Mouse (Mus musculus) CH12.LX (cell line): ENCODE results near the gene Gm45716. TPM values are rescaled to one million over a fixed set of nuclear protein-coding genes. Genes with fewer than 3 reads are reported as not detected.

Experiments used
- DNase-seq: peaks from one replicate; pipeline ENCODE4 v3.0.0-alpha.2; 2013; ENCODE audit errors: extremely low read depth
- H3K27ac ChIP-seq: 2 replicates; pipeline ENCODE4 v1.5.1; 2012; ENCODE audit warnings: low read depth, mild to moderate bottlenecking, control low read depth, moderate library complexity; ENCODE audit not compliant: insufficient read depth
- H3K27me3 ChIP-seq: replicated peaks from 2 replicates; pipeline ENCODE3; 2012; ENCODE audit warnings: inconsistent platforms
- H3K36me3 ChIP-seq, 2 experiments: replicated peaks in 1 of 2; 2 replicates each; pipeline versions ENCODE3 to v1.6.1; 2012; ENCODE audit warnings: inconsistent platforms in 1 of 2, low read length in 1 of 2, mild to moderate bottlenecking in 1 of 2, mixed read lengths in 1 of 2, moderate library complexity in 1 of 2; ENCODE audit not compliant: control insufficient read depth in 1 of 2, insufficient read depth in 1 of 2
- H3K4me1 ChIP-seq, 2 experiments: 2 replicates each; pipeline ENCODE4 v1.6.1; 2012; ENCODE audit warnings: inconsistent platforms in 1 of 2, moderate library complexity in 1 of 2; ENCODE audit not compliant: insufficient read depth in 2 of 2, control insufficient read depth in 1 of 2
- H3K4me2 ChIP-seq: 2 replicates; pipeline ENCODE4 v1.6.1; 2012; ENCODE audit warnings: low read depth, mild to moderate bottlenecking, control low read depth; ENCODE audit not compliant: poor library complexity, insufficient read depth, severe bottlenecking
- H3K4me3 ChIP-seq, 3 experiments: fragments of 150-350 bp in 1 of 3; sonication (generic) in 1 of 3; replicated peaks in 1 of 3; 2 replicates each; pipeline versions ENCODE3 to v1.5.1; 2011 to 2012; ENCODE audit warnings: low read depth in 2 of 3, low read length in 2 of 3, mild to moderate bottlenecking in 2 of 3, moderate library complexity in 2 of 3, control low read depth in 1 of 3, improper control_type of control experiment in 1 of 3, inconsistent platforms in 1 of 3, mixed read lengths in 1 of 3; ENCODE audit not compliant: poor library complexity in 1 of 3
- H3K79me2 ChIP-seq: replicated peaks from 2 replicates; pipeline ENCODE4 v1.6.1; 2012; ENCODE audit warnings: mild to moderate bottlenecking, moderate library complexity; ENCODE audit not compliant: control insufficient read depth, poor library complexity, insufficient read depth, severe bottlenecking; ENCODE audit errors: extremely low read depth
- H3K9ac ChIP-seq: 2 replicates; pipeline ENCODE4 v1.6.1; 2012; ENCODE audit warnings: low read depth, mild to moderate bottlenecking, control low read depth, moderate library complexity; ENCODE audit not compliant: insufficient read depth
- H3K9me3 ChIP-seq: replicated peaks from 2 replicates; pipeline ENCODE3; 2012; ENCODE audit warnings: low read length, inconsistent platforms, mixed read lengths
- BHLHE40 ChIP-seq: IDR thresholded peaks from 2 replicates; pipeline ENCODE4 v1.6.1; 2011; ENCODE audit warnings: mild to moderate bottlenecking, low read depth, low read length, improper control_type of control experiment
- CHD1 ChIP-seq: IDR thresholded peaks from 2 replicates; pipeline ENCODE4 v1.6.1; 2012; ENCODE audit warnings: low read depth, low read length, improper control_type of control experiment, inconsistent platforms
- CTCF ChIP-seq, 2 experiments: IDR thresholded peaks in 1 of 2; conservative IDR thresholded peaks in 1 of 2; 2 replicates each; pipeline ENCODE4 v1.5.1; 2011 to 2012; ENCODE audit warnings: low read depth in 2 of 2, low read length in 2 of 2, improper control_type of control experiment in 1 of 2, inconsistent platforms in 1 of 2, mild to moderate bottlenecking in 1 of 2, moderate library complexity in 1 of 2
- EP300 ChIP-seq: IDR thresholded peaks from 2 replicates; pipeline ENCODE4 v1.6.1; 2011; ENCODE audit warnings: low read length, improper control_type of control experiment
- ETS1 ChIP-seq: conservative IDR thresholded peaks from 2 replicates; pipeline ENCODE4 v1.6.1; 2012; ENCODE audit warnings: low read depth, mild to moderate bottlenecking, inconsistent platforms, low read length, improper control_type of control experiment, moderate library complexity
- HCFC1 ChIP-seq: IDR thresholded peaks from 2 replicates; pipeline ENCODE4 v1.6.1; 2012; ENCODE audit warnings: low read depth, mild to moderate bottlenecking, inconsistent platforms, low read length, improper control_type of control experiment
- IRF4 ChIP-seq: IDR thresholded peaks from 2 replicates; pipeline ENCODE4 v1.6.1; 2014; ENCODE audit warnings: low read depth, mild to moderate bottlenecking, inconsistent platforms, low read length, improper control_type of control experiment
- JUND ChIP-seq: conservative IDR thresholded peaks from 2 replicates; pipeline ENCODE4 v1.6.1; 2011; ENCODE audit warnings: low read depth, low read length, improper control_type of control experiment
- MAFK ChIP-seq: IDR thresholded peaks from 2 replicates; pipeline ENCODE4 v1.6.1; 2011; ENCODE audit warnings: low read length, improper control_type of control experiment; ENCODE audit not compliant: insufficient replicate concordance
- MAZ ChIP-seq: IDR thresholded peaks from 2 replicates; pipeline ENCODE4 v1.6.1; 2012; ENCODE audit warnings: low read depth, mild to moderate bottlenecking, inconsistent platforms, low read length, improper control_type of control experiment, moderate library complexity
- MEF2A ChIP-seq: IDR thresholded peaks from 2 replicates; pipeline ENCODE4 v1.6.1; 2014; ENCODE audit warnings: low read depth, mild to moderate bottlenecking, inconsistent platforms, low read length, improper control_type of control experiment, borderline replicate concordance
- NELFE ChIP-seq: IDR thresholded peaks from 2 replicates; pipeline ENCODE4 v1.6.1; 2011; ENCODE audit warnings: low read depth, low read length, improper control_type of control experiment
- PAX5 ChIP-seq: IDR thresholded peaks from 2 replicates; pipeline ENCODE4 v1.6.1; 2012; ENCODE audit warnings: low read length, inconsistent platforms, mixed read lengths
- POLR2A ChIP-seq: IDR thresholded peaks from 2 replicates; pipeline ENCODE4 v1.6.1; 2011; ENCODE audit warnings: low read depth, mild to moderate bottlenecking, improper control_type of control experiment, low read length
- RAD21 ChIP-seq: IDR thresholded peaks from 2 replicates; pipeline ENCODE4 v1.6.1; 2011; ENCODE audit warnings: low read depth, mild to moderate bottlenecking, low read length, improper control_type of control experiment, moderate library complexity
- RCOR1 ChIP-seq: conservative IDR thresholded peaks from 2 replicates; pipeline ENCODE4 v1.6.1; 2012; ENCODE audit warnings: low read depth, mild to moderate bottlenecking, inconsistent platforms, low read length, improper control_type of control experiment
- SMC3 ChIP-seq: IDR thresholded peaks from 2 replicates; pipeline ENCODE4 v1.6.1; 2011; ENCODE audit warnings: low read depth, low read length, improper control_type of control experiment
- TBP ChIP-seq: conservative IDR thresholded peaks from 2 replicates; pipeline ENCODE4 v1.6.1; 2011; ENCODE audit warnings: low read depth, low read length, improper control_type of control experiment
- TCF12 ChIP-seq: IDR thresholded peaks from 2 replicates; pipeline ENCODE4 v1.6.1; 2014; ENCODE audit warnings: low read depth, mild to moderate bottlenecking, inconsistent platforms, low read length, improper control_type of control experiment
- USF1 ChIP-seq: IDR thresholded peaks from 2 replicates; pipeline ENCODE4 v1.6.1; 2014; ENCODE audit warnings: low read depth, mild to moderate bottlenecking, inconsistent platforms, low read length, improper control_type of control experiment
- USF2 ChIP-seq: conservative IDR thresholded peaks from 2 replicates; pipeline ENCODE4 v1.6.1; 2011; ENCODE audit warnings: low read depth, low read length, improper control_type of control experiment
- ZC3H11A ChIP-seq: IDR thresholded peaks from 2 replicates; pipeline ENCODE4 v1.6.1; 2012; ENCODE audit warnings: low read depth, mild to moderate bottlenecking, inconsistent platforms, low read length, improper control_type of control experiment
- ZKSCAN1 ChIP-seq: IDR thresholded peaks from 2 replicates; pipeline ENCODE4 v1.6.1; 2012; ENCODE audit warnings: low read depth, inconsistent platforms, low read length, improper control_type of control experiment, borderline replicate concordance
- ZNF384 ChIP-seq: IDR thresholded peaks from 2 replicates; pipeline ENCODE4 v1.6.1; 2012; ENCODE audit warnings: low read depth, low read length, improper control_type of control experiment, inconsistent platforms
- dilution Hi-C: fragments of 300-500 bp; cut with MboI; formaldehyde crosslinking; loops from 2 replicates; pipeline ENCODE4 v1.14.3; 2020; ENCODE audit warnings: low sequenced_read_pairs; ENCODE audit not compliant: extremely low pct_unique_long_range_greater_than_20kb, extremely low pct_ligation_motif_present
- in situ Hi-C: fragments of 300-500 bp; cut with MboI; formaldehyde crosslinking; loops from 3 replicates; pipeline ENCODE4 v1.14.3; 2019; ENCODE audit warnings: low sequenced_read_pairs, low pct_ligation_motif_present, low pct_unique_long_range_greater_than_20kb, mixed read lengths
- polyA plus RNA-seq: library from polyadenylated mRNA; unstranded; fragments of >175 nt; gene quantifications from 2 replicates; pipeline ENCODE4 v1.2.1, GENCODE M21; 2012; ENCODE audit warnings: low read depth; ENCODE audit not compliant: insufficient read length
- total RNA-seq, 2 experiments: library from RNA; depleted of rRNA; stranded (reverse); fragments of 300-350 nt in 1 of 2; fragments of >200 nt in 1 of 2; gene quantifications; 2 replicates each; pipeline ENCODE4 v1.2.3; 2012 to 2014

Gm45716 gene
- total and polyA plus RNA-seq, 3 experiments = 3.0 to 15.9 (median 9.9) TPM

- TF ChIP-seq SMC3 (no peak), HCFC1 (no peak), POLR2A (no peak), MEF2A (no peak), EP300 (no peak), MAFK (no peak), CHD1 (no peak), USF1 (no peak), CTCF (conservative IDR thresholded peaks at IDR 0.05 in 1 of 2, IDR thresholded peaks at IDR 0.05 in 1 of 2; ENCODE audit: low read depth in 2 of 2, low read length in 2 of 2) (no peak), ZC3H11A (no peak), TBP (no peak), TCF12 (no peak), RAD21 (no peak), ETS1 (no peak), USF2 (no peak), ZKSCAN1 (no peak)
- Histone ChIP-seq H3K4me2 (no peak overlapping the region), H3K79me2 (no peaks in the 10 kb centered on the region), H3K9me3 (peaks cover 3% of the 10 kb centered on the region), H3K4me1 (peaks cover 11 to 37% of the 10 kb centered on the region in 2 experiments), H3K36me3 (peaks cover 14 to 76% of the 10 kb centered on the region in 2 experiments), H3K4me3 (no peak overlapping the region), H3K27ac (no peak overlapping the region), H3K9ac (no peak overlapping the region), H3K27me3 (no peaks in the 10 kb centered on the region)
- in situ Hi-C loops (no loop called here), dilution Hi-C loops (no loop called here)
- no peak for DNase-seq
Observed at GRCm38 (mm10) chr11:90256833-90257525, 69.5 kb downstream of the Gm45716 start.

- Histone ChIP-seq H3K36me3 (peaks cover 27 to 79% of the 10 kb centered on the region in 2 experiments), H3K27me3 (no peaks in the 10 kb centered on the region), H3K9me3 (peaks cover 11% of the 10 kb centered on the region), H3K9ac (no peak overlapping the region), H3K4me3 (no peak overlapping the region), H3K4me2 (no peak overlapping the region), H3K27ac (no peak overlapping the region), H3K79me2 (no peaks in the 10 kb centered on the region), H3K4me1 (peaks cover 11 to 40% of the 10 kb centered on the region in 2 experiments)
- dilution Hi-C loops = no loop called here
- no peak for DNase-seq
- TF ChIP-seq USF1 = no peak
- no peak for TF ChIP-seq NELFE
- TF ChIP-seq PAX5 = no peak
- TF ChIP-seq HCFC1 = no peak
- TF ChIP-seq IRF4 = no peak
- TF ChIP-seq RCOR1 = no peak
- TF ChIP-seq ZNF384 = no peak
- no peak for TF ChIP-seq BHLHE40
- no peak for TF ChIP-seq ZKSCAN1
- no peak for TF ChIP-seq EP300
- TF ChIP-seq MAZ = no peak
- no peak for TF ChIP-seq SMC3
- no peak for TF ChIP-seq MEF2A
- TF ChIP-seq JUND = no peak
- in situ Hi-C loops = no loop called here
Observed at GRCm38 (mm10) chr11:90258321-90258927, 70.9 kb downstream of the Gm45716 start.
